Mouse (Mus musculus) c-Kit-positive CD71-positive TER-119-negative erythroid progenitor cells, embryonic 14.5 days (primary cell): ENCODE results near the gene March7.

Experiments used
- DNase-seq: peaks from one replicate; pipeline ENCODE4 v3.0.0-alpha.2; 2013; ENCODE audit warnings: low read depth

March7 gene

GRCm38 (mm10) chr2:60288606-60289005, 78.9 kb downstream of the March7 start:
- DNase-seq, result no peak

- DNase-seq, result no peak
Observed at GRCm38 (mm10) chr2:60289451-60289850, 79.8 kb downstream of the March7 start.

GRCm38 (mm10) chr2:60291381-60291780, 81.7 kb downstream of the March7 start:
- DNase-seq, result no peak

- DNase-seq, result no peak
Observed at GRCm38 (mm10) chr2:60298266-60298665, 88.6 kb downstream of the March7 start.

GRCm38 (mm10) chr2:60299323-60299722, 89.6 kb downstream of the March7 start:
- no peak for DNase-seq
